Mouse (Mus musculus): ENCODE measurements around the gene Dnah8. TPM values are rescaled to one million over a fixed set of nuclear protein-coding genes. Genes with fewer than 3 reads are reported as not detected.
A peak's percentile ranks its signal among the peaks of the same experiment; 100 is the strongest.

Gene Dnah8
- polyA plus RNA-seq, 1 experiment from 2014 or later, result 2.9 TPM

DNA sequence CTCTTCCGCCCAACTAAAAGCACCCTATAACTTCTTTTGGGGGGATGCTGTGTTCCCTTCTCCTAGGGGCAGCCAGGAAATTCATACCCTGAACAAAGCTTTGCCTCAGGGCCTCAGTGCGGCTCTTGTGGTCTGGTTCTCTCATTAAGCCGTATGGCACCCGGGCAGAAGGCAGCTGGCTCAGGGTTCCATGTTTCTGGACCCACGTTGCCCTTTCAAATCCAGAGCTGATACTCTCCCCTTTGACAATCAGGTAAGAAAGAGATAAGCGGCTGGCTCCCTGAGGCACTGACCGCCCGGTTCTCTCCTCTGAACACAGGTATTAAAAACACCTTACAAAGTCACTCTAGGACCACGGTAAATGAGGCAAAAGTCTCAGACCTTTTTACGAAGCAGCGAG, 17.9 kb upstream of the Dnah8 start:
- ATAC-seq, result no peak
- WGBS, result 80% methylated on average over 11 of the region's 11 CpGs

DNA sequence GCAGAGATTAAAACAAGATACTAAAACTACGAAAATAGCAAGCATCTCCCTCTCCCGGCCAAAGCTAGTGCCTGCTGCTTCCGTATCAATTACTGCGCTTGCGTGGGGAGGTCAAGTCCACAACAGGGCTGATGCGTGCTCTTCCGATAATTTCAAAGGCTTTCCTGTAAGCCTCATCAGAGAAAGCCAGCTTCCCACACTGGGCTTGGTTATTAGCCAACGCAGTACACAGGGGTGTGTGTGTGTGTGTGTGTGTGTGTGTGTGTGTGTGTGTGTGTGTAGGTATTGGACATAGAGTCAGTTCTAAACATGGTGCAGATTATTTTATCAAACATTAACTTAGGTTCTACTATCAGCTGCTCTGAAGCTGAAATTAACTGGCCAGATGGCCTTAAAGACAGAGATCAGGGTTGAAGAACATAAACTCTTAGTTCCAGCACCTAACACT, 17.5 kb upstream of the Dnah8 start:
- H3K4me2 ChIP-seq (ENCODE audit: low read length), result no peak overlapping the region
- no peak overlapping the region for H3K27ac ChIP-seq (ENCODE audit: low read length)
- WGBS, result 68% methylated on average over 8 of the region's 8 CpGs
- H3K4me3 ChIP-seq (ENCODE audit: low read depth, low read length), result no peak overlapping the region
- H3K4me1 ChIP-seq (ENCODE audit: control insufficient read depth, insufficient read depth, low read length), result peaks cover 6% of the 10 kb centered on the region
- H3K9ac ChIP-seq (ENCODE audit: low read depth, low read length), result no peak overlapping the region
- 0 out of 2 replicates have a peak, but pooled peaks cover 2% of the 10 kb centered on the region for H3K36me3 ChIP-seq (ENCODE audit: control insufficient read depth, insufficient read depth, low read length)
- no peak for ATAC-seq
- H3K9me3 ChIP-seq (replicated peaks; ENCODE audit: control insufficient read depth, low read length, poor library complexity, severe bottlenecking), result no peaks in the 10 kb centered on the region
- H3K27me3 ChIP-seq (ENCODE audit: control insufficient read depth, insufficient read depth, low read depth, low read length), result no peaks in the 10 kb centered on the region

More for the DNA sequence above, 17.9 kb upstream of the Dnah8 start:
- H3K4me1 ChIP-seq (ENCODE audit: control insufficient read depth, insufficient read depth, low read length), result peaks cover 2% of the 10 kb centered on the region
- no peak overlapping the region for H3K27ac ChIP-seq (ENCODE audit: low read length)
- H3K4me2 ChIP-seq (ENCODE audit: low read length), result no peak overlapping the region
- 0 out of 2 replicates have a peak, but pooled peaks cover 2% of the 10 kb centered on the region for H3K36me3 ChIP-seq (ENCODE audit: control insufficient read depth, insufficient read depth, low read length)
- no peak overlapping the region for H3K9ac ChIP-seq (ENCODE audit: low read depth, low read length)
- H3K9me3 ChIP-seq (replicated peaks; ENCODE audit: control insufficient read depth, low read length, poor library complexity, severe bottlenecking), result no peaks in the 10 kb centered on the region
- no peak overlapping the region for H3K4me3 ChIP-seq (ENCODE audit: low read depth, low read length)
- H3K27me3 ChIP-seq (ENCODE audit: control insufficient read depth, insufficient read depth, low read depth, low read length), result no peaks in the 10 kb centered on the region

DNA sequence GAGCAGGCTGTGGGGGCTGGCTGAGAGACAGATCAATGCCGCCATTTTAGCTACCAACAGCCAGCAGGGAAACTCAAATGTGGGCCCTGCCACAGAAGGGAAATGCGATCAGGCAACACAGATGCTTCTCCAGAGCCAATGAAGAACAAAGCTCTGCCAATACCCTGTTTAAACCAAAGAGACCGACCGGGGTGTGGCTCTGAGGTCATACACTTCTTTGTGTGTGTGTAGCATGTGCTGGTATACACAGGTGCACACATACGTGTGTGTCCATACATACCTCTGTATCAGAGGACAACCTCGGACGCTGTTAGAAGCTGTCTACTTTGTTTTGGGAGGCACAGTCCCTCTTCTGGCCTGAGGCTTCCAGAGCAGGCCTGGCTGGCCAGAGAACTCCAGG, 16.8 kb upstream of the Dnah8 start:
- Histone ChIP-seq H3K4me3 (ENCODE audit: low read depth, low read length) (no peak overlapping the region), H3K4me2 (ENCODE audit: low read length) (no peak overlapping the region), H3K9ac (ENCODE audit: low read depth, low read length) (no peak overlapping the region), H3K36me3 (ENCODE audit: control insufficient read depth, insufficient read depth, low read length) (no peaks in the 10 kb centered on the region), H3K27me3 (ENCODE audit: control insufficient read depth, insufficient read depth, low read depth, low read length) (no peaks in the 10 kb centered on the region), H3K27ac (ENCODE audit: low read length) (no peak overlapping the region; the same call in 1 of the 2 replicates), H3K9me3 (replicated peaks; ENCODE audit: control insufficient read depth, low read length, poor library complexity, severe bottlenecking) (no peaks in the 10 kb centered on the region), H3K4me1 (ENCODE audit: control insufficient read depth, insufficient read depth, low read length) (peaks cover 9% of the 10 kb centered on the region)
- ATAC-seq, result no peak
- WGBS, result 88% methylated on average over 7 of the region's 7 CpGs

DNA sequence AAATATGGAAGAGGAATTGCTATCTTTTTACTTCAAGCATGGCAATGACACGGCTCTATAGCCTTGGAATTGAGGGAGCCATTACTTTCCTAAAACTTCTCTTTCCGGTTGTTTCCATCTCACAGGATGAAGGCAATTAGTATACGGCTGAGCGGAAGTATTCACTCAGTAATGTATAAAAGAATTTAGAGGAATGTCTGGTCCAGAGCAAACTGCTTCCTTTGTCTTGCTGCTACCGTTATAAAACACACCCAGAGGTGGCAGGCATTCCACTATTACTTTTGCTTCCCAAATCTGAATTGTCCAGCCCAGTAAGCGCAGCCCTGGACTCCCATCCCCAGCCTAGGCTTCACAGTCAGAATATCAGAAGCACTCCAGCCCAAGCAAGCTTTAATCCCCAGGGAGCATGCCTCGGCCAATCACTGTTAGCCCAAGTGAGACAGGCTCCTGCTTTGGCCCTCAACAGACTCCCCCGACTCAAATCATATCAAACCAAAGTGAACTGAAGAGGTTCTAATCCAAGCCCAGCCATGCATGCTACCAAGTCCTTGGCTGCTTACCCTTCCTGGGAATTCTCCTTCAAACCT, 16.2 kb upstream of the Dnah8 start:
- H3K27me3 ChIP-seq (ENCODE audit: control insufficient read depth, insufficient read depth, low read depth, low read length), result no peaks in the 10 kb centered on the region
- H3K4me2 ChIP-seq (ENCODE audit: low read length), result no peak overlapping the region
- H3K4me3 ChIP-seq (ENCODE audit: low read depth, low read length), result no peak overlapping the region
- WGBS, result 53% methylated on average over 8 of the region's 8 CpGs
- H3K4me1 ChIP-seq (ENCODE audit: control insufficient read depth, insufficient read depth, low read length), result peaks cover 9% of the 10 kb centered on the region
- no peaks in the 10 kb centered on the region for H3K9me3 ChIP-seq (replicated peaks; ENCODE audit: control insufficient read depth, low read length, poor library complexity, severe bottlenecking)
- H3K36me3 ChIP-seq (ENCODE audit: control insufficient read depth, insufficient read depth, low read length), result no peaks in the 10 kb centered on the region
- ATAC-seq, result no peak
- no peak overlapping the region for H3K27ac ChIP-seq (ENCODE audit: low read length)
- H3K9ac ChIP-seq (ENCODE audit: low read depth, low read length), result no peak overlapping the region

DNA sequence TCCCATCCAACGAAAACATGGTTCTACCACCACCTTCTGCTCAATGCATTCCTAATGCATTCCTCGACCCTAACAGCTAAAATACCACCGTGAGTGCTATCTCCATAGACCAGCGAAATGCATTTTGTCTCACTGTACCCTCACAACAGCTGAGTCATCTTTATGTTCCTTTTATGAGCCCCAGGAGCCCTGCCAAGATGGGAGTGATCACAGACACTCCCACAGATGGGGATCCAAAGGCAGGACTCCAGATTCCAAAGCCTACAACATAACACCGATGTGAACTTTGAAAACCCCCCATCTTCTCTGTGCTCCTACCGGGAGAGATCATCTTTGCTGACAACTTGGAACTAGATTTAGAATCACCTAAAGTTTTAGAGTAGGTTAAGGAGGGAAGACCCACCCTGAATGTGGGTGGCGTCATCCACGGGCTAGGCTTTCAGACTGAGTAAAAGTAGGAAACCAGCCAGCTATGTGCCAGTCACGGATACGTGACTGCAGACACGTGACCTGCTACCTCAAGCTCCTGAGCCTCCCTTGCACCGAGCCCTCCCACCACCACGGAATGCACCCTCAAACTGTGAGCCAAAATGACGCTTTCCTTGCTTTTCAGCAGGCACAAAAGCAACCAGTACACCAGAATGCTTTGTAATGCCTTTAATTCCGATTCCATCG, 14.7 kb upstream of the Dnah8 start:
- Histone ChIP-seq H3K9ac (ENCODE audit: low read depth, low read length) (no peak overlapping the region), H3K27ac (ENCODE audit: low read length) (no peak overlapping the region), H3K36me3 (ENCODE audit: control insufficient read depth, insufficient read depth, low read length) (no peaks in the 10 kb centered on the region), H3K27me3 (ENCODE audit: control insufficient read depth, insufficient read depth, low read depth, low read length) (no peaks in the 10 kb centered on the region), H3K4me1 (ENCODE audit: control insufficient read depth, insufficient read depth, low read length) (peaks cover 9% of the 10 kb centered on the region), H3K4me3 (ENCODE audit: low read depth, low read length) (no peak overlapping the region), H3K4me2 (ENCODE audit: low read length) (no peak overlapping the region), H3K9me3 (replicated peaks; ENCODE audit: control insufficient read depth, low read length, poor library complexity, severe bottlenecking) (no peaks in the 10 kb centered on the region)
- WGBS, result 92% methylated on average over 16 of the region's 16 CpGs
- no peak for ATAC-seq

DNA sequence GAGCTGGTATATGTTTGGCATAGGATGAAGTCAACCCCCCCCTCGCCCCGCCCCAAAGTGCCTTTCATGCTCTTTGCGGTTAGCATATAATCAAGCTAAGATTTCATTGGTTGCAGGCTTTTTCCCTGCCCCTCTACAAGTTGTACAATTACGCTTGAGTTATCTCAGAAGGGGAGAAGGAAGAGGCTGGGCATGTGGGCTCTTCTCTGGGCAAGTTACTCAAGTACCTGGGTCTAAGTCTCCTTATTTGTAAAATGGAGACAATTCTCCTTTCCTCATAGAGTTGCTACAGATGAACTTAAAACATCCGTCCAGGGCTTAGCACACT, 14.2 kb upstream of the Dnah8 start:
- Histone ChIP-seq H3K36me3 (ENCODE audit: control insufficient read depth, insufficient read depth, low read length) (no peaks in the 10 kb centered on the region), H3K4me3 (ENCODE audit: low read depth, low read length) (no peak overlapping the region), H3K9me3 (replicated peaks; ENCODE audit: control insufficient read depth, low read length, poor library complexity, severe bottlenecking) (no peaks in the 10 kb centered on the region), H3K4me2 (ENCODE audit: low read length) (no peak overlapping the region), H3K27me3 (ENCODE audit: control insufficient read depth, insufficient read depth, low read depth, low read length) (no peaks in the 10 kb centered on the region), H3K9ac (ENCODE audit: low read depth, low read length) (no peak overlapping the region), H3K27ac (ENCODE audit: low read length) (no peak overlapping the region), H3K4me1 (ENCODE audit: control insufficient read depth, insufficient read depth, low read length) (peaks cover 9% of the 10 kb centered on the region)
- ATAC-seq, result no peak
- over 99% methylated on average over 5 of the region's 5 CpGs for WGBS

DNA sequence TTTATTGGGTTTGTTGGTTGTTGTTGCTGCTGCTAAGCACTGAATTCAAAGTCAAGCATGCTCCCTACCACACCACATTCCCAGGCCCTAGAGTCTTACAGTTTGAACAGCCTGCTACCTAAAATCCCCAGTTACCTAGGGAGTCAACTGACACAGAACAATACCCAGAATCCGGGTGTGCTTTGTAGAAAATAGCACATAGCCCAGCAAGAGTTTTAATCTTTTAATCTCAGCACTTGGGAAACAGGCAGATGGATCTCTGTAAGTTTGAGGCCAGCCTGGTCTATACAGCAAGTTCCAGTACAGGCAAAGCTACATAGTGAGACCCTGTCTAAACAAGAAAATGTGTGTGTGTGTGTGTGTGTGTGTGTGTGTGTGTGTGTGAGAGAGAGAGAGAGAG, 13.4 kb upstream of the Dnah8 start:
- WGBS, result 19% methylated on average over 1 of the region's 1 CpGs
- Histone ChIP-seq H3K36me3 (ENCODE audit: control insufficient read depth, insufficient read depth, low read length) (no peaks in the 10 kb centered on the region), H3K4me3 (ENCODE audit: low read depth, low read length) (no peak overlapping the region), H3K27me3 (ENCODE audit: control insufficient read depth, insufficient read depth, low read depth, low read length) (no peaks in the 10 kb centered on the region), H3K4me2 (ENCODE audit: low read length) (no peak overlapping the region; the same call in 1 of the 2 replicates), H3K9ac (ENCODE audit: low read depth, low read length) (no peak overlapping the region), H3K9me3 (replicated peaks; ENCODE audit: control insufficient read depth, low read length, poor library complexity, severe bottlenecking) (no peaks in the 10 kb centered on the region), H3K4me1 (ENCODE audit: control insufficient read depth, insufficient read depth, low read length) (peaks cover 9% of the 10 kb centered on the region), H3K27ac (ENCODE audit: low read length) (no peak overlapping the region)
- ATAC-seq, result no peak

DNA sequence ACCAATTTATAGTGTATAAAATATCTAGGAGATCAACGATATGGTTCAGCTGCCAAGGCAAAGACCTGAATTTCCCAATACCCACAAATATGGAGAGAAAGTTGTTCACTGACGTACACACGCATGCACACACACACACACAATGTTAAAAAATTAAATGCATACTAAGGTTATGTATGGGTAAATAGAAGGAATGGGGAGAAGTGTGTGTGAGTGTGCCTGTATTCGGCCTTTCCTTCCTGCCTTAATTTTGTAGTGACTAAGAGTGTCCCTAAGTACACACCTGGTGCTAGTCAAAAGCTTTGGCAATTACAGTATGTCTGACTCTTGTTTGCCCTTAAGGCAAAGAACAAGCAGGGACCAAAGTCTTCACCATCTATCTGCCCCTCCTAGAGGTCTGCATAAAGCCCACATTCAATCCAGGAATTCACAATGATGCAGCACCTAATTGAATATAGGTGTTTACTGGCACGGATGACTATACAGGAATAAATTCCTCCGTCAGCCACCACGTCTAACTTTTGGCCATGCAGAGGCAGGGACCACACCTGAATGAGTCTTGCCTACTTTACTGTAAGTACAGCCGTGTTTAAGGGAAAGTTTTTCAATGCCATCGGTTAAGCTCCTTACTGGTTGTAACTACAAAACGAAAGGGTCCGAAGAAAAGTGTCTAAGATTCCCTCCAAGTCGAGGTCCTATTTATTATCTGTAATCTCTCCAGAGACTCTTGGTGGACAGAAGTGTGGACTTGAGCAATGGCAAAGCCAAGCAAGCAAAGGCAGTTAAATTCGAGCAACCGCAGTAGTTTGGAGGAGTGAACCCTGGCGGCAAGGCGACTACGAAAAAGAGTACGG, 12.7 kb upstream of the Dnah8 start:
- ATAC-seq, result no peak
- H3K9ac ChIP-seq (ENCODE audit: low read depth, low read length), result peak overlapping the region; percentile 84
- H3K4me2 ChIP-seq (ENCODE audit: low read length), result peak overlapping the region; percentile 86
- peaks cover 9% of the 10 kb centered on the region for H3K4me1 ChIP-seq (ENCODE audit: control insufficient read depth, insufficient read depth, low read length)
- WGBS, result 26% methylated on average over 18 of the region's 18 CpGs
- no peaks in the 10 kb centered on the region for H3K36me3 ChIP-seq (ENCODE audit: control insufficient read depth, insufficient read depth, low read length)
- no peaks in the 10 kb centered on the region for H3K27me3 ChIP-seq (ENCODE audit: control insufficient read depth, insufficient read depth, low read depth, low read length)
- H3K9me3 ChIP-seq (replicated peaks; ENCODE audit: control insufficient read depth, low read length, poor library complexity, severe bottlenecking), result no peaks in the 10 kb centered on the region
- H3K27ac ChIP-seq (ENCODE audit: low read length), result no peak overlapping the region
- peak overlapping the region; percentile 73 for H3K4me3 ChIP-seq (ENCODE audit: low read depth, low read length)

All from midbrain, embryonic 16.5 days (tissue).